24 mouse cellular contexts compared by ENCODE assay signal in the genomic region with DNA sequence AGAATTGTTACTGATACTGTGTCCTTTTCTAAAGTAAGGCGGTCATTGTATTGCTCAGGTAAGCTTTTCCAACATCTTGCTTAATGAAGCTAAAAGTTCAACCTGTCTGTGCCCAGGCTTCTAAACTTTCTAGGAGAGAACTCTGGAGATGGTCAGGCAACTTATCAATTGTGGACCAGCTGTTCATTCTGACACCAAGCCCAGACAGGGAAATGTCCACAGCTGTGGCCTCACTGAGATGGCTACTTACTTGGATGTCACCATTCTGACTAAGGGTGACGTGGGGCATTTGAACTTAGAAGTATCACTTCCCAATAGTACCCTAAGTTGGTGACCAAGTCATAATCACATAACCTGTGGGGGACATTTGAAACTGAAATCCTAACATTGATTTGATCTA.
A peak's percentile ranks its signal among the peaks of the same experiment; 100 is the strongest.
DNase-seq lines count a peak whose midpoint lies in the region; ATAC-seq lines count a peak whose summit lies in the region.
"Had no signal": no experiment of that assay in that cellular context is flagged by ENCODE, and none has a peak within 500 bp of the region (broad histone marks: within the 10 kb centered on the region; RNA-seq: fewer than 3 reads in every experiment).

No protein-coding gene starts in this region.

- no peak overlapping the region for H3K9ac ChIP-seq in heart, embryonic 12.5 days
- H3K9ac ChIP-seq in heart, embryonic 11.5 days (ENCODE audit: low read depth, low read length), result no peak overlapping the region
- H3K9ac ChIP-seq: embryonic facial prominence, embryonic 12.5 days; forebrain, embryonic 13.5 days had no signal

- peak; percentile 85 for DNase-seq in heart, adult 11 months
- peak; percentile 6 to 17 for DNase-seq in heart, adult 9 months (ENCODE audit: low spot score in 2 of 2)
- no peak for DNase-seq in heart, adult 8-10 months (ENCODE audit: low spot score)
- peak; percentile 9 to 19 for DNase-seq in heart, postnatal 14 days
- DNase-seq in ovary, postnatal 10 days (ENCODE audit: low spot score), result no peak
- DNase-seq: adrenal gland, adult 8-10 months; adrenal gland, postnatal 14 days; adrenal gland, postnatal 36 days; B cell, adult 2 months; cerebellum, adult 11-12 months; cerebellum, adult 2 months; cerebellum, adult 9-10 months; cerebellum, postnatal 10 days; cerebellum, postnatal 25 days had no signal

- WGBS in heart, embryonic 12.5 days, result 89% methylated on average over 2 of the region's 2 CpGs
- WGBS in heart, embryonic 11.5 days (ENCODE audit: insufficient replicate concordance), result 90% methylated on average over 2 of the region's 2 CpGs

- no peak overlapping the region for H3K4me3 ChIP-seq in heart, embryonic 12.5 days
- H3K4me3 ChIP-seq in heart, embryonic 11.5 days (ENCODE audit: low read depth, low read length), result no peak overlapping the region
- H3K4me3 ChIP-seq: embryonic facial prominence, embryonic 10.5 days; embryonic facial prominence, embryonic 12.5 days; forebrain, embryonic 13.5 days had no signal

- no peaks in the 10 kb centered on the region for H3K27me3 ChIP-seq in heart, embryonic 12.5 days (replicated peaks)
- H3K27me3 ChIP-seq in heart, embryonic 11.5 days (ENCODE audit: control insufficient read depth, insufficient read depth, low read length), result no peaks in the 10 kb centered on the region
- H3K27me3 ChIP-seq: CH12.LX; embryonic facial prominence, embryonic 12.5 days; forebrain, embryonic 13.5 days; Patski had no signal

- no peak overlapping the region for H3K27ac ChIP-seq in heart, embryonic 12.5 days (ENCODE audit: poor library complexity, severe bottlenecking)
- H3K27ac ChIP-seq in heart, embryonic 11.5 days (ENCODE audit: low read depth, low read length), result no peak overlapping the region
- H3K27ac ChIP-seq: embryonic facial prominence, embryonic 10.5 days; embryonic facial prominence, embryonic 12.5 days; forebrain, embryonic 13.5 days had no signal

- intact Hi-C loops in heart, postnatal 14 days (cut with DNase I), result no loop called here

- H3K36me3 ChIP-seq in heart, embryonic 12.5 days, result no peaks in the 10 kb centered on the region
- H3K36me3 ChIP-seq in heart, embryonic 11.5 days (ENCODE audit: control insufficient read depth, insufficient read depth, low read length), result no peaks in the 10 kb centered on the region
- H3K36me3 ChIP-seq: embryonic facial prominence, embryonic 10.5 days; embryonic facial prominence, embryonic 12.5 days; G1E had no signal

- no peak overlapping the region for H3K4me2 ChIP-seq in heart, embryonic 12.5 days
- no peak overlapping the region for H3K4me2 ChIP-seq in heart, embryonic 11.5 days
- H3K4me2 ChIP-seq: embryonic facial prominence, embryonic 12.5 days; forebrain, embryonic 13.5 days had no signal

- peaks cover 14% of the 10 kb centered on the region for H3K4me1 ChIP-seq in heart, embryonic 12.5 days (replicated peaks)
- H3K4me1 ChIP-seq in heart, embryonic 11.5 days (ENCODE audit: control insufficient read depth, insufficient read depth, low read length), result peaks cover 4% of the 10 kb centered on the region; the same call in 1 of the 2 replicates
- H3K4me1 ChIP-seq: embryonic facial prominence, embryonic 10.5 days; embryonic facial prominence, embryonic 12.5 days had no signal

- no peaks in the 10 kb centered on the region for H3K9me3 ChIP-seq in heart, embryonic 12.5 days (replicated peaks)
- H3K9me3 ChIP-seq in heart, embryonic 11.5 days (replicated peaks; ENCODE audit: control insufficient read depth, low read length), result no peaks in the 10 kb centered on the region
- H3K9me3 ChIP-seq: embryonic facial prominence, embryonic 10.5 days; embryonic facial prominence, embryonic 12.5 days; forebrain, embryonic 13.5 days; G1E had no signal

- ATAC-seq in heart, embryonic 12.5 days (ENCODE audit: insufficient number of reproducible peaks, low FRiP score), result no peak
- no peak for ATAC-seq in heart, embryonic 11.5 days (replicated peaks; ENCODE audit: insufficient number of reproducible peaks, low FRiP score, low TSS enrichment)
- ATAC-seq: activated CD4-positive, CD25-positive, alpha-beta regulatory T cell, adult 4 months; CD4-positive, CD25-positive, alpha-beta regulatory T cell, adult 4 months; forebrain, embryonic 13.5 days; Patski had no signal

Comparison
In these comparisons a context has a peak if more than half of its experiments do, and no peak if none do; other contexts are left out.
1. DNase-seq: peak in heart, adult 11 months (single experiment), heart, adult 9 months (2 of 2) and heart, postnatal 14 days (2 of 2); none in heart, adult 8-10 months (single experiment) and ovary, postnatal 10 days (single experiment).